Mouse (Mus musculus) brain, adult 10 weeks (tissue): ENCODE results near the gene Peak1. TPM values are rescaled to one million over a fixed set of nuclear protein-coding genes. Genes with fewer than 3 reads are reported as not detected.

Experiments used
- polyA plus RNA-seq: library from polyadenylated mRNA; stranded (reverse); fragments of 350-450 nt; fragmentation: Illumina TruSeq; extraction: RNeasy Lipid Tissue Mini Kit (QIAGEN cat#74804); gene quantifications from one replicate; pipeline ENCODE4 v1.2.3, GENCODE M21; 2015; ENCODE audit warnings: low read depth, low replicate concordance

Gene Peak1
- polyA plus RNA-seq, result 15.1 TPM

DNA sequence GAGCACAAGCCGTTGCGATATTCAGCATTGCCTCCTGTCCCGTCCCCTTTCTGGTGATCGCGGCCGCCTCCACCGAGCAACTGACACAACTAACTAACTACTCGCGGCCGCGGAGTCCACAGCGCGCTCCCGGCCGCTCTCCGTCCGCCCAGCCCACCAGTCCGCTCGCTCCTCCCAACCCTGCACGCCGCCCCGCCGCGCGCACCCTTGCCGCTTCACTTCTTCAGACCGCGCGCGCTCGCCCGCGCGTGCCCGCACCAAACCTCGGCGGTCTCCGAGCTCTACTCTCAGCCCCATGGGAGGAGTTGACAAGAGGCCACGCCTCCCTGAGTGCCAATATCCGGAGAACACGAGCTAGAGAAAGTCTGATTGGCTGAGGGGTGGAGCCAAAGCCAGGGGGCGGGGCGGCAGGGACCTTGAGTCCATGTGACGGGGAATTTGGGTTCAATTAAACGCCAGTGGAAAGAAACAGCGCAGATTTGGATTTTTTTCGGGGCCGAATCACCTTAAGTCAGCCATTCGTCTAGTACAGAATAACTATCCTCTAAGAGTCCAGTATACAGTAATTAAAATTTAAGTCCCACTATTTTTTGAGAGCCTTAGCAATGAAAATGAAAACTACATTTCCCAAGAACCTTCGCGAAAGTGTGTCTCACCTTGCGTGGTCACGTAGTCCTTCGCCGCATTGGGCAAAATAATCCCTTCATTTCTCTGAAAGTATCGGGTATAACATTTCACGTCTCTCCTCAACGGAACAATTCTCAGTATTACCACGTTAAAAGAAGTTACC, at the start of gene Peak1, which contains the start of gene Hmg20a:
Gene Peak1 (minus strand): TSS at position 120 of the 790 bp plus-strand sequence.
Gene Hmg20a (plus strand): TSS at position 662 of the 790 bp plus-strand sequence.

DNA sequence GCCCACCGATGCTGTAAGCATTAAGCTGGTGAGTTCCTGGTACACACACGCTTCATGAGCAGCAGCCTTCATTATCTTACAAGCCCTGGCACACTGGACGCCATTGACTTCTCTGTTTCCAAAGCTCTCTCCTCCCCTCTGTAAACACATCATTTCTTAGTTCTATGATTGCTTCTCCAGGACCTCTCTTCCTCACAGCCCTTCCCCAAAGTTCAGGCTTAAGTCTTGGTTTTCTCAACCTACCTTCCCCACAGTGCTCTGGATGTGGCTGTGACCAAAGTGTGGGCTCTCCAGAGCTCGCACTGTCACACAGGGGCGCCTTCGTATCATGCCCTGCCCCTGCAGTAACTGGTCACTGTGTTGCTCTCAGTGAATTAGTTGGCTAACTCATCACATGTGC, 252.5 kb downstream of the Peak1 start, which contains the start of gene Tspan3:
Gene Tspan3 (minus strand): TSS at position 101 of the 400 bp plus-strand sequence.

Other genes starting within 250 kb of the Peak1 start
- gene Hmg20a, start 542 bp upstream of the Peak1 start, polyA plus RNA-seq, result 59.5 TPM